Mouse (Mus musculus) ES-Bruce4 (cell line): ENCODE data around the gene Lgi2.

Source experiments
- CTCF ChIP-seq: IDR thresholded peaks from one replicate; pipeline ENCODE4 v1.8.1; 2011; ENCODE audit warnings: low read depth, low read length
- POLR2A ChIP-seq: IDR thresholded peaks from one replicate; pipeline ENCODE4 v1.8.1; 2011; ENCODE audit warnings: low read length; ENCODE audit not compliant: insufficient read depth

DNA sequence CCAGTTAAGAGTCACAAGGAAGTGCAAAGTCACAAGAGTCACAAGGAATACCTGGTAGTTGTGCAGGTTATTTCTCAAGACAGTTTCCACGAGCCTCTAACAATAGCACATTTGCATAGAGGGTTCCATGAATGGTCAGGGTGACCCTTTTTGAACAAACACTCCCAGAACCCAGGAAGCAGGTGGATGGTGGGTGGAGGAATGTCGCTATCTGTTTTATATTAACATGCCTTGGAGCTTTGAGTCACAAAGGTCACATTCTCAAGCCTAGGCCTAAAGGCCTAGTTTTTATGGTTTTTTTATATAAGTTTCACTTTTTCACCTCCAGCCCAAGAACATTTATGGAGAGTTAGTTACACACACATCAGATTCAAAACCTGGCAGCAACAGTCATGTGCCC lies 46.3 kb downstream of the Lgi2 start:
- TF ChIP-seq POLR2A, result no peak
- no peak for TF ChIP-seq CTCF
